In genomic region chr17:45814586-45814985, GRCm38 (mm10) we compare ENCODE assay signal across 11 mouse cellular contexts.
A peak's percentile ranks its signal among the peaks of the same experiment; 100 is the strongest.
DNase-seq lines count a peak whose midpoint lies in the region; ATAC-seq and TF ChIP-seq lines count a peak whose summit lies in the region.
"Had no signal": no experiment of that assay in that cellular context is flagged by ENCODE, and none has a peak within 500 bp of the region (broad histone marks: within the 10 kb centered on the region; RNA-seq: fewer than 3 reads in every experiment).

No protein-coding gene starts in this region.

- H3K27me3 ChIP-seq in kidney, postnatal 0 days (ENCODE audit: insufficient read depth, low read length), result no peaks in the 10 kb centered on the region
- H3K27me3 ChIP-seq in intestine, embryonic 15.5 days (replicated peaks), result no peaks in the 10 kb centered on the region
- H3K27me3 ChIP-seq in forebrain, embryonic 14.5 days (replicated peaks; ENCODE audit: control insufficient read depth, insufficient read depth, low read length), result no peaks in the 10 kb centered on the region
- H3K27me3 ChIP-seq in neural tube, embryonic 15.5 days (replicated peaks), result no peaks in the 10 kb centered on the region
- H3K27me3 ChIP-seq: embryonic facial prominence, embryonic 15.5 days; hindbrain, embryonic 15.5 days had no signal

- H3K4me2 ChIP-seq in kidney, postnatal 0 days (ENCODE audit: low read length), result no peak overlapping the region
- no peak overlapping the region for H3K4me2 ChIP-seq in intestine, embryonic 15.5 days (replicated peaks)
- no peak overlapping the region for H3K4me2 ChIP-seq in forebrain, embryonic 14.5 days (ENCODE audit: low read length)
- H3K4me2 ChIP-seq in neural tube, embryonic 15.5 days, result no peak overlapping the region
- H3K4me2 ChIP-seq: embryonic facial prominence, embryonic 15.5 days; hindbrain, embryonic 15.5 days had no signal

- no peaks in the 10 kb centered on the region for H3K9me3 ChIP-seq in kidney, postnatal 0 days (replicated peaks; ENCODE audit: low read length)
- no peaks in the 10 kb centered on the region for H3K9me3 ChIP-seq in intestine, embryonic 15.5 days
- H3K9me3 ChIP-seq in forebrain, embryonic 14.5 days (replicated peaks; ENCODE audit: control insufficient read depth, low read length), result no peaks in the 10 kb centered on the region
- no peaks in the 10 kb centered on the region for H3K9me3 ChIP-seq in neural tube, embryonic 15.5 days (replicated peaks)
- H3K9me3 ChIP-seq: embryonic facial prominence, embryonic 15.5 days; hindbrain, embryonic 15.5 days had no signal

- DNase-seq in kidney, postnatal 0 days (ENCODE audit: low spot score), result peak; percentile 32
- DNase-seq in kidney, adult 8-10 months, result no peak
- DNase-seq in ES-CJ7 (ENCODE audit: low read depth, low spot score), result peak; percentile 25
- peak; percentile 16 for DNase-seq in embryo, embryonic 9.5 days (ENCODE audit: extremely low spot score)
- DNase-seq in frontal cortex, postnatal 25 days (ENCODE audit: low spot score in 2 of 2), result no peak
- DNase-seq in forebrain, embryonic 14.5 days (ENCODE audit: low spot score), result no peak
- DNase-seq: layer of hippocampus, postnatal 36 days had no signal

- no peak overlapping the region for H3K4me3 ChIP-seq in kidney, postnatal 0 days (replicated peaks; ENCODE audit: low read depth, low read length)
- H3K4me3 ChIP-seq in intestine, embryonic 15.5 days (replicated peaks), result no peak overlapping the region
- H3K4me3 ChIP-seq in forebrain, embryonic 14.5 days (ENCODE audit: low read depth, low read length), result no peak overlapping the region
- no peak overlapping the region for H3K4me3 ChIP-seq in neural tube, embryonic 15.5 days (replicated peaks)
- H3K4me3 ChIP-seq: embryonic facial prominence, embryonic 15.5 days; hindbrain, embryonic 15.5 days had no signal

- no peak overlapping the region for H3K9ac ChIP-seq in kidney, postnatal 0 days (ENCODE audit: low read depth, low read length)
- H3K9ac ChIP-seq in intestine, embryonic 15.5 days, result no peak overlapping the region
- no peak overlapping the region for H3K9ac ChIP-seq in forebrain, embryonic 14.5 days (ENCODE audit: low read length)
- H3K9ac ChIP-seq in neural tube, embryonic 15.5 days (replicated peaks), result no peak overlapping the region
- H3K9ac ChIP-seq: embryonic facial prominence, embryonic 15.5 days; hindbrain, embryonic 15.5 days had no signal

- ATAC-seq in kidney, postnatal 0 days (replicated peaks; ENCODE audit: low FRiP score, low read depth), result 0 out of 2 replicates have a peak, but pooled peaks have one; percentile 33
- peak; percentile 19 for ATAC-seq in intestine, embryonic 15.5 days
- no peak for ATAC-seq in forebrain, embryonic 14.5 days
- no peak for ATAC-seq in neural tube, embryonic 15.5 days (ENCODE audit: low FRiP score)

- H3K36me3 ChIP-seq in kidney, postnatal 0 days (ENCODE audit: insufficient read depth, low read length), result no peaks in the 10 kb centered on the region
- no peaks in the 10 kb centered on the region for H3K36me3 ChIP-seq in intestine, embryonic 15.5 days
- no peaks in the 10 kb centered on the region for H3K36me3 ChIP-seq in forebrain, embryonic 14.5 days (ENCODE audit: control insufficient read depth, insufficient read depth, low read length)
- no peaks in the 10 kb centered on the region for H3K36me3 ChIP-seq in neural tube, embryonic 15.5 days
- H3K36me3 ChIP-seq: embryonic facial prominence, embryonic 15.5 days; hindbrain, embryonic 15.5 days had no signal

- no peak for TF ChIP-seq CTCF in kidney, postnatal 0 days (IDR thresholded peaks at IDR 0.05; ENCODE audit: low read depth)

- 0 out of 2 replicates have a peak, but pooled peaks cover 3% of the 10 kb centered on the region for H3K4me1 ChIP-seq in kidney, postnatal 0 days (replicated peaks; ENCODE audit: insufficient read depth, low read length)
- peaks cover 22% of the 10 kb centered on the region for H3K4me1 ChIP-seq in intestine, embryonic 15.5 days (replicated peaks)
- no peaks in the 10 kb centered on the region for H3K4me1 ChIP-seq in forebrain, embryonic 14.5 days (ENCODE audit: control insufficient read depth, insufficient read depth, low read length)
- H3K4me1 ChIP-seq in neural tube, embryonic 15.5 days, result no peaks in the 10 kb centered on the region

- 17% methylated on average over 11 of the region's 11 CpGs for WGBS in kidney, postnatal 0 days
- 11% methylated on average over 11 of the region's 11 CpGs for WGBS in intestine, embryonic 15.5 days
- 33% methylated on average over 11 of the region's 11 CpGs for WGBS in forebrain, embryonic 14.5 days
- 29% methylated on average over 11 of the region's 11 CpGs for WGBS in neural tube, embryonic 15.5 days

- no peak overlapping the region for H3K27ac ChIP-seq in kidney, postnatal 0 days
- H3K27ac ChIP-seq in intestine, embryonic 15.5 days, result peak overlapping the region; percentile 28; the same call in 1 of the 2 replicates
- H3K27ac ChIP-seq in forebrain, embryonic 14.5 days (ENCODE audit: low read depth, low read length), result no peak overlapping the region
- no peak overlapping the region for H3K27ac ChIP-seq in neural tube, embryonic 15.5 days (replicated peaks)
- H3K27ac ChIP-seq: embryonic facial prominence, embryonic 15.5 days; hindbrain, embryonic 15.5 days had no signal

Comparison
In these comparisons a context has a peak if more than half of its experiments do, and no peak if none do; other contexts are left out.
1. DNase-seq: peak in kidney, postnatal 0 days (single experiment), ES-CJ7 (single experiment) and embryo, embryonic 9.5 days (single experiment); none in kidney, adult 8-10 months (0 of 2), frontal cortex, postnatal 25 days (0 of 2) and forebrain, embryonic 14.5 days (single experiment).
2. ATAC-seq: peak in kidney, postnatal 0 days (single experiment) and intestine, embryonic 15.5 days (single experiment); none in forebrain, embryonic 14.5 days (single experiment) and neural tube, embryonic 15.5 days (single experiment).